Mouse (Mus musculus) limb, embryonic 13.5 days (tissue): ENCODE results near the gene Pzp. TPM values are rescaled to one million over a fixed set of nuclear protein-coding genes. Genes with fewer than 3 reads are reported as not detected.

Source experiments
- ATAC-seq: fragments of 200-750 bp; cut with Nextera tagmentation; 2 replicates; pipeline ENCODE4 v1.8.0; 2017; ENCODE audit warnings: low read depth, moderate number of reproducible peaks, moderate TSS enrichment; ENCODE audit not compliant: low FRiP score
- H3K27ac ChIP-seq: fragments of 300-500 bp; sonication (generic); 2 replicates; pipeline ENCODE4 v1.5.1; 2015; ENCODE audit warnings: inconsistent platforms, mild to moderate bottlenecking, moderate library complexity
- H3K27me3 ChIP-seq: fragments of 300-500 bp; sonication (generic); 2 replicates; pipeline ENCODE4 v1.6.1; 2015; ENCODE audit warnings: mild to moderate bottlenecking, inconsistent platforms
- H3K36me3 ChIP-seq: fragments of 300-500 bp; sonication (generic); 2 replicates; pipeline ENCODE4 v1.6.1; 2015; ENCODE audit warnings: inconsistent platforms, mild to moderate bottlenecking, moderate library complexity
- H3K4me1 ChIP-seq: fragments of 300-500 bp; sonication (generic); 2 replicates; pipeline ENCODE4 v1.6.1; 2015; ENCODE audit warnings: inconsistent platforms
- H3K4me2 ChIP-seq: fragments of 300-500 bp; sonication (generic); replicated peaks from 2 replicates; pipeline ENCODE4 v1.6.1; 2015; ENCODE audit warnings: inconsistent platforms, mild to moderate bottlenecking, moderate library complexity
- H3K4me3 ChIP-seq: fragments of 300-500 bp; sonication (generic); 2 replicates; pipeline ENCODE4 v1.5.1; 2015; ENCODE audit warnings: moderate library complexity, mild to moderate bottlenecking, inconsistent platforms
- H3K9ac ChIP-seq: fragments of 300-500 bp; sonication (generic); 2 replicates; pipeline ENCODE4 v1.6.1; 2015; ENCODE audit warnings: mild to moderate bottlenecking, inconsistent platforms
- H3K9me3 ChIP-seq: fragments of 300-500 bp; sonication (generic); 2 replicates; pipeline ENCODE4 v1.6.1; 2016; ENCODE audit warnings: inconsistent platforms
- WGBS: fragments of 180-500 bp; shearing (Covaris S2); methylation state at CpG from one replicate; pipeline ENCODE4 v1.1.7; 2015; 5-methylcytosine and 5-hydroxymethylcytosine counted together
- polyA plus RNA-seq: library from polyadenylated mRNA; unstranded; fragments of >200 nt; fragmentation: Nextera tagmentation; extraction: Ambion mirVana; gene quantifications from 2 replicates; pipeline ENCODE4 v1.2.1, GENCODE M21; 2015

Pzp gene
- polyA plus RNA-seq, 1 experiment from 2014 or later, result not detected

- Histone ChIP-seq H3K9me3 (peaks cover 4% of the 10 kb centered on the region; the same call in 1 of the 2 replicates), H3K36me3 (no peaks in the 10 kb centered on the region), H3K4me2 (no peak overlapping the region), H3K4me3 (no peak overlapping the region), H3K4me1 (no peaks in the 10 kb centered on the region), H3K9ac (no peak overlapping the region), H3K27ac (no peak overlapping the region), H3K27me3 (no peaks in the 10 kb centered on the region)
- ATAC-seq, result no peak
- WGBS, result 94% methylated on average over 3 of the region's 3 CpGs
Observed at GRCm38 (mm10) chr6:128523360-128523759, 3.2 kb downstream of the Pzp start.

GRCm38 (mm10) chr6:128519159-128519558, 7.4 kb downstream of the Pzp start:
- no peaks in the 10 kb centered on the region for H3K4me1 ChIP-seq
- H3K36me3 ChIP-seq, result no peaks in the 10 kb centered on the region
- no peaks in the 10 kb centered on the region for H3K27me3 ChIP-seq
- H3K9ac ChIP-seq, result no peak overlapping the region
- peaks cover 4% of the 10 kb centered on the region; the same call in 1 of the 2 replicates for H3K9me3 ChIP-seq
- no peak for ATAC-seq
- 92% methylated on average over 7 of the region's 7 CpGs for WGBS
- no peak overlapping the region for H3K4me3 ChIP-seq
- no peak overlapping the region for H3K4me2 ChIP-seq
- no peak overlapping the region for H3K27ac ChIP-seq

GRCm38 (mm10) chr6:128505676-128506236, 20.8 kb downstream of the Pzp start:
- no peak overlapping the region for H3K9ac ChIP-seq
- no peak overlapping the region for H3K4me2 ChIP-seq
- ATAC-seq, result no peak
- H3K4me3 ChIP-seq, result no peak overlapping the region
- no peak overlapping the region for H3K27ac ChIP-seq
- WGBS, result 90% methylated on average over 2 of the region's 2 CpGs
- H3K9me3 ChIP-seq, result no peaks in the 10 kb centered on the region
- no peaks in the 10 kb centered on the region for H3K4me1 ChIP-seq
- no peaks in the 10 kb centered on the region for H3K36me3 ChIP-seq
- no peaks in the 10 kb centered on the region for H3K27me3 ChIP-seq

DNA sequence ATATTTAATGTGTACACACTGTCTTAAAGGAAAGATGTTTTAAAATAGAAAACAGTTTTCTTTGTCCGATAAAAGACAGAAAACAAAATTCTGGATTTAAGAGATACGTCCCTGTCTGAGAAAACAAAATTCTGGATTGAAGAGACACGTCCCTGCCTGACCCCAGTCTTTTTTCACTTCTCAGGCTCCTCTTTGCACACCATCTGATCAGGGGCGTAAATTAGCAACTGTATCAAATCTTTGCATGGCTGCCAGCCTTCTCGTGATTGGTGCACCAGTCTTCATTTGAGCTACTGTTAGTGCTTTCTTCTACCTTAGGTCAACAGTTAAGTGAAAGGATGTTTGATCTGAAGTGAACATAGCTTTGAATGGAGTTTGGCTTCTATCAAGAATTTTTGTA, 21.8 kb downstream of the Pzp start:
- no peak for ATAC-seq
- no peak overlapping the region for H3K4me2 ChIP-seq
- 87% methylated on average over 5 of the region's 5 CpGs for WGBS

DNA sequence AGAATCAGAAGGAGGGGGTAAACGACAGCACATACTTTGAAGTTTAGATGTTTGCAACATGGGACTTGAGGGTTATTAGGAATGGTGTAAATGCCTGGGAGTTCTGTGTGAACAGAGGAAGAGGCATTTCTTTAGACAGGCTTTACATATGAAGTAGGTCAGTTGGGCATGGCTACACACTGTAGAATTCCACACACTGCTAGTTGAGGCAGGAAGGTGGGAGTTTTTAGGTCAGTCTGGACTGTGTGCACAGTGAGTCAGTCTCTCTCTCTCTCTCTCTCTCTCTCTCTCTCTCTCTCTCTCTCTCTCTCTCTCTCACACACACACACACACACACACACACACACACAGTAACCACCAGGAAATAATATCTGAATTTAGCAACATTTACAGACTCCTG, 31.2 kb downstream of the Pzp start:
- H3K9me3 ChIP-seq, result no peaks in the 10 kb centered on the region
- H3K36me3 ChIP-seq, result no peaks in the 10 kb centered on the region
- no peak overlapping the region for H3K9ac ChIP-seq
- no peak overlapping the region for H3K27ac ChIP-seq
- H3K4me3 ChIP-seq, result no peak overlapping the region
- ATAC-seq, result no peak
- H3K27me3 ChIP-seq, result no peaks in the 10 kb centered on the region
- no peak overlapping the region for H3K4me2 ChIP-seq
- no peaks in the 10 kb centered on the region for H3K4me1 ChIP-seq
- 61% methylated on average over 1 of the region's 1 CpGs for WGBS

More for the DNA sequence above, 21.8 kb downstream of the Pzp start:
- Histone ChIP-seq H3K4me1 (no peaks in the 10 kb centered on the region), H3K9me3 (no peaks in the 10 kb centered on the region), H3K27ac (no peak overlapping the region), H3K36me3 (no peaks in the 10 kb centered on the region), H3K4me3 (no peak overlapping the region), H3K9ac (no peak overlapping the region), H3K27me3 (no peaks in the 10 kb centered on the region)

GRCm38 (mm10) chr6:128494646-128495331, 31.7 kb downstream of the Pzp start:
- Histone ChIP-seq H3K4me2 (no peak overlapping the region), H3K9ac (no peak overlapping the region), H3K27me3 (no peaks in the 10 kb centered on the region), H3K4me1 (no peaks in the 10 kb centered on the region), H3K4me3 (no peak overlapping the region), H3K36me3 (no peaks in the 10 kb centered on the region), H3K9me3 (no peaks in the 10 kb centered on the region), H3K27ac (no peak overlapping the region)
- WGBS, result 69% methylated on average over 15 of the region's 15 CpGs
- no peak for ATAC-seq

DNA sequence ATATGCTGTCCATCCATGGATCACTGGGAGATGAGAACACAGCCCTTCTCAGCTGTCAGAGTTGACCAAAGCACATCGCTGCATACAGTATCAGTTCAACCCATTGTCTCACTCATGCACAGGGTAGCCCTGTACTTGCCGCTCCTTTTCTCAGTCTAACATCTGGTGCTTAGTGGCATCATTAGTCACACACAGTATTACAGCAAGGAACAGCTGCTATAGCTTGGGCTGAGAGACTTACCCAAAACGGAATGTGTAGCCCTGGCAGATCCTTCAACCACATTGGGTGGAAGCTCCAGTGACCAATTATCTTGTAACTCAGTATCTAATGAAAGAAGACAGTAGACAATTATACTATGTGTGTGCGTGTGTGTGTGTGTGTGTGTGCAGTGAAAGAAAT, 34.6 kb downstream of the Pzp start:
- H3K9ac ChIP-seq, result no peak overlapping the region
- H3K27me3 ChIP-seq, result no peaks in the 10 kb centered on the region
- H3K4me2 ChIP-seq, result no peak overlapping the region
- no peaks in the 10 kb centered on the region for H3K4me1 ChIP-seq
- WGBS, result 69% methylated on average over 4 of the region's 4 CpGs
- no peak overlapping the region for H3K4me3 ChIP-seq
- no peaks in the 10 kb centered on the region for H3K36me3 ChIP-seq
- ATAC-seq, result 0 out of 2 replicates have a peak, but pooled peaks have one; percentile 66
- H3K9me3 ChIP-seq, result no peaks in the 10 kb centered on the region
- no peak overlapping the region for H3K27ac ChIP-seq

- H3K4me1 ChIP-seq, result no peaks in the 10 kb centered on the region
- no peak overlapping the region for H3K27ac ChIP-seq
- no peak overlapping the region for H3K4me2 ChIP-seq
- WGBS, result 95% methylated on average over 10 of the region's 10 CpGs
- no peak overlapping the region for H3K4me3 ChIP-seq
- H3K9ac ChIP-seq, result no peak overlapping the region
- H3K27me3 ChIP-seq, result no peaks in the 10 kb centered on the region
- no peaks in the 10 kb centered on the region for H3K36me3 ChIP-seq
- H3K9me3 ChIP-seq, result no peaks in the 10 kb centered on the region
- ATAC-seq, result no peak
Observed at GRCm38 (mm10) chr6:128490141-128490540, 36.4 kb downstream of the Pzp start.

GRCm38 (mm10) chr6:128487736-128488135, 38.8 kb downstream of the Pzp start:
- Histone ChIP-seq H3K27ac (no peak overlapping the region), H3K4me1 (no peaks in the 10 kb centered on the region), H3K36me3 (no peaks in the 10 kb centered on the region), H3K4me3 (no peak overlapping the region), H3K9ac (no peak overlapping the region), H3K27me3 (no peaks in the 10 kb centered on the region), H3K9me3 (no peaks in the 10 kb centered on the region), H3K4me2 (no peak overlapping the region)
- 89% methylated on average over 11 of the region's 11 CpGs for WGBS
- no peak for ATAC-seq

DNA sequence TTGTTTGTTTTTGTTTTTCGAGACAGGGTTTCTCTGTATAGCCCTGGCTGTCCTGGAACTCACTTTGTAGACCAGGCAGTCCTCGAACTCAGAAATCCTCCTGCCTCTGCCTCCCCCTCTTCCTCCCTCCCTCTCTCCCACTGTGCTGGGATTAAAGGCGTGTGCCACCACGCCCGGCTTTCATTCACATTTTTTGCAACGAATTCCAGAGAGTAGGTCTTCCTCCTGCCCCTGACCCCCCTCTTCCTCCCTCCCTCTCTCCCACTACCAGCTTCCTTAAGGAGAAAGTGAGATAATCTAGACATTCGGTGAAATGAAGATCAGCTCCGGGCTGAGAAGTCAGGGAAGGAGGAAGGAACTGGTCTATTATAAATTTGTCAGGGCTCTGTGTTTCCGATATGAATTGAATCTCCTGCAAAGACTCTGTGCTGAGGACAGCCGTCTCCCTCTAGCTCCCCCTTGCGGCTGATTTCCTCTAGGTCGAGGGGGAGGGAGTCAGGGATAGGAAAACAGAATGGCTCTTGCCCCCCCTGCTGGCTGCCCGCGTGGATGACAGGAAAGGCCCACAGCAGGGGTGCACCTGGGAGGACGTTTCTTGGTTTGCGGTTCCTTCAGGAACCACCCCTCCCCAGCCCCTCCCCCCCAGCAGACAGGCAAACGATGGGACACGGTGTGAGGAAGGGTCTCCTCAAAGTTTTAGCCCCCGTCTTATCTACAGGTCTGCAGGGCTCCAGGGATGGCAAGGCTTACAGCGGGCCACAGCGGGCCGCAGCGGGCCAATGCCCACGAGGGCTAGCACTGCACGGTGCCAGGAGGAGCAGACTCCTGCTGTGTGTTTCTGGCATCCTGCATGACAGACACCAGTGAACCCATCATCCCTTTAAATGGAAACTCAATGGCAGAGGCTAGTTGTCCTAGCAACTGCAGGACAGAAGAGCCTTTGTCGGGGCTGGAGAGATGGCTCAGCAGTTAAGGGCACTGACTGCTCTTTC, 46.8 kb downstream of the Pzp start:
- peak overlapping the region; percentile 20 for H3K4me3 ChIP-seq
- no peaks in the 10 kb centered on the region for H3K4me1 ChIP-seq
- peak overlapping the region; percentile 48 for H3K4me2 ChIP-seq
- H3K27ac ChIP-seq, result no peak overlapping the region
- no peaks in the 10 kb centered on the region for H3K36me3 ChIP-seq
- no peaks in the 10 kb centered on the region for H3K9me3 ChIP-seq
- no peak overlapping the region for H3K9ac ChIP-seq
- 20% methylated on average over 26 of the region's 26 CpGs for WGBS
- peak; percentile 91 for ATAC-seq
- H3K27me3 ChIP-seq, result no peaks in the 10 kb centered on the region

DNA sequence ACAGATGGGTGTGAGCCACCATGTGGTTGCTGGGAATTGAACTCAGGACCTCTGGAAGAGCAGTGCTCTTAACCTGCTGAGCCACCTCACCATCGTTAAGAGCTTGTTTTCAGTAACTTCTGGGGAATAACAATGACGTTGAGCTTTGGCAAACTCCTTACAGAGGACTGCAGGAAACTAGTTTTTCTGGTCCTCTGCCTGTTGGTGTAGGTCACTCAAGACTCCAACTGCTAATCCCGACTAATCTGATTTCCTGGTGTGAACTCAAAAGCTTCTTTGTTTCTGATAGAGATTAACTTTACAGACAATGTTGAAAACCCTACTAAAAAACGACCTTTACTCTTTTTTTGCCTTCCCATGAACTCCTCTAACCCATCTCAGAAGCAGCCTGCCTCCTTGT, 49.0 kb downstream of the Pzp start:
- 32% methylated on average over 4 of the region's 4 CpGs for WGBS
- Histone ChIP-seq H3K4me3 (no peak overlapping the region), H3K4me1 (no peaks in the 10 kb centered on the region), H3K27me3 (no peaks in the 10 kb centered on the region), H3K9me3 (no peaks in the 10 kb centered on the region), H3K27ac (no peak overlapping the region), H3K9ac (no peak overlapping the region), H3K4me2 (no peak overlapping the region), H3K36me3 (no peaks in the 10 kb centered on the region)
- no peak for ATAC-seq

- Histone ChIP-seq H3K27ac (no peak overlapping the region), H3K36me3 (no peaks in the 10 kb centered on the region), H3K9ac (no peak overlapping the region), H3K4me2 (no peak overlapping the region), H3K27me3 (no peaks in the 10 kb centered on the region), H3K4me1 (0 out of 2 replicates have a peak, but pooled peaks cover 3% of the 10 kb centered on the region), H3K4me3 (no peak overlapping the region), H3K9me3 (no peaks in the 10 kb centered on the region)
- 82% methylated on average over 6 of the region's 6 CpGs for WGBS
- ATAC-seq, result no peak
Observed at GRCm38 (mm10) chr6:128474112-128474511, 52.4 kb downstream of the Pzp start.
